Mouse (Mus musculus) neural tube, embryonic 14.5 days (tissue): ENCODE results near the gene Slco1a6. TPM values are rescaled to one million over a fixed set of nuclear protein-coding genes. Genes with fewer than 3 reads are reported as not detected.

ENCODE experiments used
- ATAC-seq: fragments of 200-750 bp; cut with Nextera tagmentation; 2 replicates; pipeline ENCODE4 v1.8.0; 2017; ENCODE audit warnings: low read depth, mild to moderate bottlenecking, moderate TSS enrichment, moderate library complexity
- H3K27ac ChIP-seq: fragments of 300-500 bp; sonication (generic); 2 replicates; pipeline ENCODE4 v1.5.1; 2014; ENCODE audit warnings: low read depth, mild to moderate bottlenecking, control low read depth, low read length, moderate library complexity, mixed read lengths
- H3K27me3 ChIP-seq: fragments of 300-500 bp; sonication (generic); 2 replicates; pipeline ENCODE4 v1.6.1; 2014; ENCODE audit warnings: low read length; ENCODE audit not compliant: control insufficient read depth, insufficient read depth
- H3K36me3 ChIP-seq: fragments of 300-500 bp; sonication (generic); 2 replicates; pipeline ENCODE4 v1.6.1; 2014; ENCODE audit warnings: low read length, mixed read lengths; ENCODE audit not compliant: control insufficient read depth, insufficient read depth
- H3K4me1 ChIP-seq: fragments of 300-500 bp; sonication (generic); 2 replicates; pipeline ENCODE4 v1.6.1; 2014; ENCODE audit warnings: low read length; ENCODE audit not compliant: control insufficient read depth, insufficient read depth
- H3K4me2 ChIP-seq: fragments of 300-500 bp; sonication (generic); 2 replicates; pipeline ENCODE4 v1.6.1; 2014; ENCODE audit warnings: mild to moderate bottlenecking, low read depth, low read length, control low read depth
- H3K4me3 ChIP-seq: fragments of 300-500 bp; sonication (generic); 2 replicates; pipeline ENCODE4 v1.5.1; 2014; ENCODE audit warnings: low read depth, low read length, control low read depth, mixed read lengths
- H3K9ac ChIP-seq: fragments of 300-500 bp; sonication (generic); replicated peaks from 2 replicates; pipeline ENCODE4 v1.6.1; 2014; ENCODE audit warnings: low read depth, mild to moderate bottlenecking, control low read depth, low read length, mixed read lengths
- H3K9me3 ChIP-seq: fragments of 300-500 bp; sonication (generic); 2 replicates; pipeline ENCODE4 v1.6.1; 2016; ENCODE audit warnings: low read length; ENCODE audit not compliant: control insufficient read depth
- WGBS: fragments of 180-500 bp; shearing (Covaris S2); extraction: QIAGEN DNeasy Blood & Tissue Kit; methylation state at CpG from one replicate; pipeline ENCODE4 v1.1.7; 2014; 5-methylcytosine and 5-hydroxymethylcytosine counted together
- polyA plus RNA-seq: library from polyadenylated mRNA; unstranded; fragments of >200 nt; fragmentation: Nextera tagmentation; extraction: Ambion mirVana; gene quantifications from 2 replicates; pipeline ENCODE4 v1.2.1, GENCODE M21; 2014

Gene Slco1a6
- polyA plus RNA-seq, 1 experiment from 2014 or later, result not detected

DNA sequence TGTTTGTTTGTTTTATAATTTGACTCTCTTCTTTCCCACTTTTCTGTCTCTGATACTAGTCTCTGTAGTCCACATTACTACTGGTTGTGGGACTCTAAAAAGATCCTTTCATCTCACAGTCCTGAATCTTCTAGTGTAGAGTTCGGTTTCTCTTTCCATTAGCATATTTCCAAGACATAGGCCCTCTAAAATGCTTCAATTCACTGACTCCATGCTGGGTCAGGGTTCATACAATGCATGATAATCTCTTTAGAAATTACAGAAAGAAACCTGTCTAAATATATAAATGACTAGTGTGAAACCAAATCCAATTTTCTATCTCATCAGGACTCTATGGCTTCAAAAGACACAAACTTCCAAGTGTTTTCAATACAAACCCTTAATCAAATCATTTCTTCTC, 160.6 kb downstream of the Slco1a6 start:
- H3K27me3 ChIP-seq, result no peaks in the 10 kb centered on the region
- no peak for ATAC-seq
- H3K4me2 ChIP-seq, result no peak overlapping the region

DNA sequence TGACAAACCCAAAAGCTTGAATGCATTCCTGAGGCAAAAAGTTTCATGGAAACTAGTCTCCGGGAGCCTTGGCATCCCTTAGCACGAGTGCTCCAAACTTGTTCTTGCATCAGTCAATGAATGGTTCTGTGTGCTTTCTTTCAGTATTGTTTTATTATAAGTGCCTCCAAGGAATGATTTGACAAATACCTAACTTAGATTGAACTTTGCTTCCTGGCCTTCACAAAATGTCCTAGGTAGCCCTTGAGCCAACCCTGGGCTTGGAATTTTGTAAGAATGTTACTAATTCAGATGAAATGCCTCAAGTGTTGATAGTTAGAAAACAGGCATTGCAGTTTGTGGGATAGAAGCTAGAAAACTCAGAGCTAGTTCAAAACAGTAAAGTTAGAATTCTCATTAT, 162.6 kb downstream of the Slco1a6 start:
- no peaks in the 10 kb centered on the region for H3K27me3 ChIP-seq
- H3K9me3 ChIP-seq, result no peaks in the 10 kb centered on the region
- no peaks in the 10 kb centered on the region for H3K4me1 ChIP-seq
- H3K9ac ChIP-seq, result no peak overlapping the region
- H3K36me3 ChIP-seq, result no peaks in the 10 kb centered on the region
- no peak overlapping the region for H3K27ac ChIP-seq
- ATAC-seq, result no peak
- no peak overlapping the region for H3K4me3 ChIP-seq
- 100% methylated on average over 2 of the region's 2 CpGs for WGBS
- H3K4me2 ChIP-seq, result no peak overlapping the region

More for the DNA sequence above, 160.6 kb downstream of the Slco1a6 start:
- Histone ChIP-seq H3K36me3 (no peaks in the 10 kb centered on the region), H3K27ac (no peak overlapping the region), H3K4me3 (no peak overlapping the region), H3K9ac (no peak overlapping the region), H3K4me1 (no peaks in the 10 kb centered on the region), H3K9me3 (no peaks in the 10 kb centered on the region)
- 70% methylated on average over 1 of the region's 1 CpGs for WGBS

DNA sequence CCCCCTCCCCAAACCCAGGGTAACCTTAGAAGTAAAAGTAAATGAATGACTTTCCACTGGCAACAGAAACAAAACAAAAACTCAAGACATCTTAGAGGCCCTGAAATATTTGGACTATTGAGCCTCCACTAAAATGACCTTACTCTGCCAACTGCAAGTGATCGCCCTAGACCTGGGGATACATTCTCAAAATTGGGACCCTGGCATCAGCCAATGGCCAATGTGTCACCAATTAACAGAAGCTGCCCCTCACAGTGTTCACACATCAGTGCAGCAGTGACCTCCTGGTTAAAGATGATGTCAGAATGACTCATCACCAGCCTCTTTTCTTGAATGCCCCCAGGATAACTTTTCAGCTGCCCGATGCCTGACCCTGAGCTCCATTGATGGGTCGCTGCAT, 166.4 kb downstream of the Slco1a6 start:
- no peak for ATAC-seq
- Histone ChIP-seq H3K9ac (no peak overlapping the region), H3K9me3 (no peaks in the 10 kb centered on the region), H3K27ac (no peak overlapping the region), H3K4me3 (no peak overlapping the region), H3K36me3 (no peaks in the 10 kb centered on the region), H3K27me3 (no peaks in the 10 kb centered on the region), H3K4me2 (no peak overlapping the region), H3K4me1 (no peaks in the 10 kb centered on the region)
- WGBS, result 93% methylated on average over 3 of the region's 3 CpGs

DNA sequence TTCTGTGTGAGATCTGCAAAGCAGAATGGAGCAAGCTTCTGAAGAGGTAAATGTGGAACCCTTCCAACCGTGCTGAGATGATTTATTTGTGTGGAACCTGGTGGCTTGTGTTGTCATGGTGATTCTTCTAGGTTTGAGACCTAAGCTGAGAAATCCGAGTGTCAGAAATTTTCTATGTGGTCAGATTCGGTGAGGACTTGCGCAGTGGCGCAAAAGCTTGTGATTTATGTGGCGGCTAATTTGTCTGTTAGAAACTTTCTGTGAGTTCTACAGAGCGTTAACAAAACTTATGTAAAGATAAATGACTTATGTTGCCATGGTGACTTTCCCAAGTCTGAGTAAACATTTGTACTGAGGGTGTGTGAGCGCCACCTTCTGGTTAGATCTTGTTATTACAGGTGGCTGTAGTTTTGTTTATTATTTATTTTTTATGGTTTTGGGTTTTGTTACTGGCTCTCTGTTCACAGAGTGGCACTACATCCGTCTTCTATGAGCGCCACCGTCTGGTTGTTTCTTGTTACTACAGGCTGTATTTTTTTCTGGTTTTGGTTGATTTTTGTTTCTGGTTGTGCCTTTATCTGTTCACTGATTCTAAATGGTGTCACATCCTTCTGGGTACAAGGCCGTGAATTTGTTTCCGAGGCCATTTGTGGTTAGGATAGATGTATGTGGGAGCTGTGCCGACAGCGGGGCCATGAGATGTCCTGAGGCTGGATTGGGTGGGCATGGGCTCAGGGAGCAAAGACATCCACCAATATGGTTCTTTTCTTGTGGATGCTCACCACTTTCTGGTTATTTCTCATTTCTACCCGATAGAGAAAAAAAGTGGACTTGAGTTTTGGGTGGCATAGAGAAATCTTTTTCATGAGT, 167.8 kb downstream of the Slco1a6 start:
- no peaks in the 10 kb centered on the region for H3K4me1 ChIP-seq
- ATAC-seq, result peak; percentile 84; the same call in 1 of the 2 replicates
- no peak overlapping the region for H3K27ac ChIP-seq
- no peak overlapping the region for H3K4me3 ChIP-seq
- H3K36me3 ChIP-seq, result no peaks in the 10 kb centered on the region
- no peaks in the 10 kb centered on the region for H3K27me3 ChIP-seq
- 33% methylated on average over 16 of the region's 16 CpGs for WGBS
- no peak overlapping the region for H3K4me2 ChIP-seq
- no peak overlapping the region for H3K9ac ChIP-seq
- H3K9me3 ChIP-seq, result no peaks in the 10 kb centered on the region

DNA sequence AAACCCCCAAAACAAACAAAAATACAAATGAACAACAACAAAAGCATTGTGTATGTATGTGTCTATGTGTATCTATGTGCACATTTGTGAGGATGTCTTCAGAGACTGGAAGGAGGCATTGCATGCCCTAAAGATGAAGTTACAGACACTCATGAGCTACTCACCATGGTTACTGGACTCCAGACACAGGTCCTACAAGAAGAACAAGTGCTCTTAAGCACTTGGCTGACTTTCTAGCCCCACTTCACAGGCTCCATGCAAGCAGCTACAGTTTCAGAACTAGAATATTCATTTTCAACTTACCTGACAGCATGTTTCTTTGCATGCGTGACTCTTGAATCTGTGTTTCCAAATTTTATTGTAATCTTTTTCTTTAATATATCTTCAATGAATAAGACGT, 172.6 kb downstream of the Slco1a6 start:
- ATAC-seq, result no peak
- WGBS, result 94% methylated on average over 2 of the region's 2 CpGs
- no peaks in the 10 kb centered on the region for H3K4me1 ChIP-seq

More for the DNA sequence above, 172.6 kb downstream of the Slco1a6 start:
- no peaks in the 10 kb centered on the region for H3K27me3 ChIP-seq
- no peaks in the 10 kb centered on the region for H3K36me3 ChIP-seq
- no peak overlapping the region for H3K4me2 ChIP-seq
- H3K27ac ChIP-seq, result no peak overlapping the region
- H3K9ac ChIP-seq, result no peak overlapping the region
- no peak overlapping the region for H3K4me3 ChIP-seq
- no peaks in the 10 kb centered on the region for H3K9me3 ChIP-seq

Other genes with a start within 250 kb of the Slco1a6 start
- 0.08 TPM in 1 of 2 replicates, not detected in the other for gene Gm6614, start 197.1 kb downstream of the Slco1a6 start, polyA plus RNA-seq
- not detected in 2 replicates for gene Iapp, start 89.9 kb upstream of the Slco1a6 start, polyA plus RNA-seq
- gene Slco1a5, start 114.5 kb upstream of the Slco1a6 start, polyA plus RNA-seq, result 0.18 and 0.35 TPM in 2 replicates
- 19.4 and 22.4 TPM in 2 replicates for gene Pyroxd1, start 137.1 kb upstream of the Slco1a6 start, polyA plus RNA-seq
- 27.9 and 32.3 TPM in 2 replicates for gene Recql, start 178.6 kb upstream of the Slco1a6 start, polyA plus RNA-seq
- gene Golt1b, start 178.7 kb upstream of the Slco1a6 start, polyA plus RNA-seq, result 80.4 and 87.0 TPM in 2 replicates
- 1.4 and 1.9 TPM in 2 replicates for gene Spx, start 204.9 kb upstream of the Slco1a6 start, polyA plus RNA-seq